Mouse (Mus musculus): ENCODE data around the gene Tmprss9.

DNA sequence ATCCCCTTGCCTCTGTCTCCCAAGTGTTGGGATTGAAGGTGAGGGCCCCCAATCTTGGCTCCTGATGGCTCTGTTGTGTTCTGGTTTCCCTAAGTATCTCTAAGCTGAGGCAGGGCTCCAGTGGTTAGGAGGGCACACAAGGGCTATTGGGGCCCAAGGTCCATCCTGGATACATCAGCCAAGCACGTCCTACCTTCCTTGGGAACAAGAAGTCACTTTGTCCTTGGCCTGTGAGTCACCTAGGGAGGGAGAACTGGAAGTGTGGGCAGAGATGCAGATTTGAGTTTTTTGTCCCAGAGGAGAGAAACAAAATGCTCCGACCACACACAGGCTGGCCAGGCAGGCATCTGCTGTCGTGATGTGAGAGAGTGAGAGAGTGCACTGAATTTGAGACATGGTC lies 77.4 kb downstream of the Tmprss9 start:
- no peak for TF ChIP-seq CTCF (IDR thresholded peaks at IDR 0.05; ENCODE audit: extremely low read depth, insufficient read length, insufficient replicate concordance, low read depth, low read length)
- TF ChIP-seq POLR2A (IDR thresholded peaks at IDR 0.05; ENCODE audit: low read depth, low read length) = no peak
